Mouse (Mus musculus) retina, postnatal 1 day (tissue): ENCODE results near the gene Rgs2.

Source experiments
- DNase-seq: peaks from one replicate; pipeline ENCODE4 v3.0.0-alpha.2; 2012

Rgs2 gene

DNA sequence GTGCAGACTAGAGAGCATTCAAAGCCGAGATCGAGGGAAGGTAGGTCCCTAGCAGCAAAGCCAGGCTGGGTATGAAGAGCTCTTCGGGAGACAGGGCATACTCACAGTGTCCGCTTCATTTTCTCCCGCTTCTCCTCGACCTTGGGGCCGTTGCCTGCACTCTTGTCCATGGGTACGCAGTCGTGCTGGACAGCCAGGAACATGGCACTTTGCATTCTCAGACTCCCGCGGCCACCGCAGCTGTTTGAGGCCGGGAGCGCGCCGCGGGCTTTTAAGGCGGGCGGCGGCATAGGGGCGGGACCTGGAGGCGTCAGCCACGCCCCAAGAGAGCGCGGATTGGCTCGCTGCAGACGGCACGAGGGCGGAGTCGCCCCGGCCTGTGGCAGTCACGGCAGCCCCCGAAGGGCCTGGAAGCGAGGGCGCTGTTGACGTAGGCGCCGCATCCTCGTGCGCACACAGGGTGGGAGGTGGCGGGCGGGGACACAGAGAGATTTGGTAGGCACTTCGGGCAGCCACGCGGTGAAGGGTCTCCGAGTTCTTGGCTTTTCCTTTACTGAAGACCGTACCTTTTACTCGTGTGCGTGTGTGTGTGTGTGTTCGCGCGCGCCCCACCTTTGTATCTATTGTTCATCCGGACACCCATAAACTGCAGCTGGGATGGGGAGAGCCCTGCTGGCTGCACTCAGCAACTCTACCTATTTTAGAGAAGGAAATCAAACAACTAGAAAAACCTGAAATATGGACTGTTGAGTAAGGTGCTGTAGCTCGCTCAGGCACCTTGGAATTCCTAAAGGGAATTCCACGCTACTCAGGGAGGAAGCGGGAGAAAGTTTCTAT, at the start of gene Rgs2:
Gene Rgs2 (minus strand): TSS at position 258 of the 837 bp plus-strand sequence.
- DNase-seq = peak; percentile 97

DNA sequence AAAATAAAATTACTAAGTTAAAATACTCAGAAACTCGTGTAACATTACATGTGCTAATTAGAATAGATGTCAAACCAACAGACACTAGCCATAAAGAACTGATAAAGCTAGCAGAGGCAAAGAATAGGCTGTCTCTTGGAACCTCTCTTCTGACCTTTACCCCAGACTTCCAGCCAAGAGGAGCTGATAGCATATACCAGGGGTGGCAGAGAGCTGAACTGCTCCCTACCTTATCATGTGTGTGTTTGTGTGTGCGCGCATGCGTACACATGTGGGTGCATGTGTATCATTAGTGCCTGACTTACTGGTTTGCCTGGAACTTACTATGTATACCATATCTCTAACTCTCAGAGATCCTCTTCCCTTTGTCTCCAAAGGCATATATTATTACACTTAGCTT, 49.4 kb upstream of the Rgs2 start:
- no peak for DNase-seq

DNA sequence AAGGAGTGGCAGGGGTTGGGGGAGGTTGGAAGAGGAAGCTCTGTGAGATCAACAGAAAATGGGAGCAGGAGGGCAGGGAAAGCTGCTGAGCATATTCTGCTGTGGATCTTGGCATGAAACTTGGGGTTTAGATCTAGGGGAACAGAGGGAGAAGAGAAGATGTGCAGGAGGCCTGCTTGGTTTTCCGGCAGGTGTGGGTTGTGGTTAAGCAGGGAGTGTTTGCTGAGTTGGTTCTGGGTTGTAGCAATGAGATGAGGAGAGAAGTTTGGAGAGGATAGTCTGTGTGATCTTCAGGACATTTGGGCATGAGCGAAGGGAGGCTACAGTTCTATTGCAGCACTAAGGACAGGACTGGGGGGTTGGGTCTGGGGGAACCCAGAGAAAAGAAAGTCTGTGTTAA, 37.9 kb upstream of the Rgs2 start:
- no peak for DNase-seq

- DNase-seq = no peak
These were observed 29.5 kb upstream of the Rgs2 start for GRCm38 (mm10) chr1:144033498-144033897.

GRCm38 (mm10) chr1:144030499-144030898, 26.5 kb upstream of the Rgs2 start:
- peak; percentile 84 for DNase-seq

GRCm38 (mm10) chr1:144029679-144030078, 25.7 kb upstream of the Rgs2 start:
- DNase-seq = no peak

DNA sequence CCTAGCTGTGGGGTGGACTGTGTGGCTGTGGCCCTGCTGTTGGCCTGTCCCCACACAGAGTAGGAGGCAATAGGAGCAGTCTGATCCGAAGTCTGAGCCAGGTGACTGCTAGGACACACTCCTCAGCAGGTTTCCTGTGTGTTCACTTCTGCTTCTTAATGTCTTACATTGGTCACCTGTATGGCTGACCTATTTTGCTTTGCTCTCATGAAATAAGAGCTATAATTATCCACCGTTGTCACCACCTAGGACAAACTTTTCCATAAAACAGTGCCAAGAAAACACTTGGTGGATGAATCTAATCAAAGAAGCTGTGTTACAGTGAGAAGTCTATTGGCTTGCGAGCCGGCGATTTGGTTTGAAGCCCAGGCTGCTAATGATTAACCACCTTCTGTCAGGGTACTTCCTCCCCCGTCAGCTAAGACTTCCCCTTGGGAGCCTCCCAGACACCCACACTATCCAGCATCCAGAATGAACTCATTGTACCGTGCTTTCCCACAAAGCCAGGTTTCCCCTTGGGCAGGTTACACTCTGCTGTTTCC, 14.5 kb upstream of the Rgs2 start:
- no peak for DNase-seq

GRCm38 (mm10) chr1:144013913-144014312, 10.0 kb upstream of the Rgs2 start:
- no peak for DNase-seq

GRCm38 (mm10) chr1:144007341-144007740, 3.4 kb upstream of the Rgs2 start:
- DNase-seq = no peak

DNA sequence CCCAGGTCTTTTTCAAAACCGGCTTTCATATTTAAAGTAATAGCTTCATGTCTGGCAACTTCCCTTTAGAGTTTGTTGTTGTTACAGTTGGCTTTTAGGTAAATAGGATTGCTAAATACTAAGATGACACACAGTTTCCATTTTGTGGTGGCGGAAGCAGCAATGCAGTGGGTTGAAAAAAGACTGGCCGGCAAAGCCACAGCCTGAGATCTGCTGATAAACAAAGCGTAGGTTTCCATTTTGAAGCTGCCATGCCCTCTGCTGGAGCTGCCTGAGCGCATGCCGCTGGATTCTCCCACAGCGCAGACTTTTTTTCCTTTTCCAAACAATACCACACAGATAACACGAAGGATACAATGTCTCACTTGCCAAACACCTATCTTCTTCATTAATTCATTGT, 2.6 kb upstream of the Rgs2 start:
- DNase-seq = peak; percentile 86

GRCm38 (mm10) chr1:144005648-144006047, 1.7 kb upstream of the Rgs2 start:
- no peak for DNase-seq

GRCm38 (mm10) chr1:144004741-144005140, 780 bp upstream of the Rgs2 start:
- peak; percentile 49 for DNase-seq

DNA sequence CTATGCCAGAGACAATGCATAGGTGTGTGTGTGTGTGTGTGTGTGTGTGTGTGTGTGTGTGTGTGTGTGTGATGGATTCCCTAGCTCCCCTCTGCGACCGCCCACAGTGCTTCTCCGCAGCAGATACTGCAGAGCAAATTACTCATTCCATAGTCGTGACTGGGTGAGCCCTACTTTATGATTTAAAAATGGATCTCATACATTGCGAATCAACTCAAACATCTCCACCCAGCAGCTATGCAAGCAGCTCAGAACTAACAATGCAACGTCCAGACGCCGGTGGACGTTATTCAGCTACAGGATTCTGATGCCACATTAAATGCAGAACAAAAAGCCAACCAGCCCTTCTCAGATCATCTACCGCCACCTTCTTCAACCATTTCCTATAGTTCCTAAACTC, 545 bp downstream of the Rgs2 start:
- DNase-seq = peak; percentile 62

DNA sequence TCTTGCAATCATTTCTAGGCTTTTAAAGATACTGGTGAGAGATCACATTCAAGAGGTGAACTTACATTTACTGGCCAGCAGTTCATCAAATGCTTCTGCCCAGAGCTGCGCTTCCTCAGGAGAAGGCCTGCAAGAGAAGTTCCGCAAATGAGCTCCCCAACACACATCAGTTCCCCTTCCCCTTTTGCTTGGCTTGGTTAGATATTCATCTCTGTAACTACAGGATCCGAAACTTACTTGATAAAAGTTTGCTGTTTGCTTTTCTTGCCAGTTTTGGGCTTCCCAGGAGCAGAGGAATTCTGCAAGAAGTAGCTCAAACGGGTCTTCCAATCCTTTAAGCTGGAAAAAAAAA, 1.3 kb downstream of the Rgs2 start:
- DNase-seq = no peak

GRCm38 (mm10) chr1:144002036-144002714, 1.8 kb downstream of the Rgs2 start:
- no peak for DNase-seq

GRCm38 (mm10) chr1:144000246-144000645, 3.7 kb downstream of the Rgs2 start:
- DNase-seq = no peak

DNA sequence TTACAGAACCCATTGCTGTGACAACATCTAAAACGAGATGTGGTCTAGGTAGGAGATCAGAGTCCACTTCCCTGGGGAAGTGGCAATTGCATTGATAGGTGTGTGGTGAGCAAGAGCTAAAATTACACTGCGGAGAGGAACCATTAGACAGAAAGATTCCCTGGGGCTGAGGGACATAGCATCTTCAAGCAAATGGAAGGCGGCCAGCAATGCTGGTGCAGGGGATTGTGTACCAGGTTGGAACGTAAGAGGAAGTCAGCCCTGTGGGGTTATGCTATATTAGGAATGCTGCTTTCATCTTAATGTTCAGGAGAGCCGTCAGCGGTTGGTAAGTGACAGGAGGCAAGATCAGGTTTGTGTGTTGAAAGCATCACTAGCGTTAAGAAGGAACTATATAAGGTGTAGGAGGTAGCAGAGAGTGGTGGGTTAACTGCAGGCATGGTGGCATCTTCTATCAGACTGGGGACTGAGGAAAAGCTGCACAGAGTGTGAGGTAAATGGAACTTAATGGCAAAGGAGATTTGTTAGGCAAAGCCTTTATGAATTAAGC, 4.5 kb downstream of the Rgs2 start:
- DNase-seq = peak; percentile 19

GRCm38 (mm10) chr1:143993026-143993425, 10.9 kb downstream of the Rgs2 start:
- DNase-seq = no peak

DNA sequence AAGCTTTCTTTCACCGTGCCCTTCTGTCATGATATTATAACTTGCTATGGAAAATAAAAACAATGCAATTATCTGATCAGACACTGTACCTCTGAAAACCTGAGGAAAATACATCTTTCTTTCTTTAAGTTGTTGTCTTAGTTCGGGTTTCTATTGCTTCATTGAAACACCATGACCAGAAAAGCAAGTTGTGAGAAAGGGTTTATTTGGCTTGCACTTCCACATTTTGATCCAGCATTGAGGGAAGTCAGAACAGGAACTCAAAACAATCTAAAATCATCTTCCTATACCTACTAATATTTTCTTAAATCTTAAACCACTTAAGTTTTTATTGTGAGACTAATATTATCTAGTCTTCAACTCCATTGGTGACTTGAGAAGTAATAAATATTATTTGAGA, 11.4 kb downstream of the Rgs2 start:
- DNase-seq = no peak

GRCm38 (mm10) chr1:143990263-143990662, 13.7 kb downstream of the Rgs2 start:
- DNase-seq = peak; percentile 63

DNA sequence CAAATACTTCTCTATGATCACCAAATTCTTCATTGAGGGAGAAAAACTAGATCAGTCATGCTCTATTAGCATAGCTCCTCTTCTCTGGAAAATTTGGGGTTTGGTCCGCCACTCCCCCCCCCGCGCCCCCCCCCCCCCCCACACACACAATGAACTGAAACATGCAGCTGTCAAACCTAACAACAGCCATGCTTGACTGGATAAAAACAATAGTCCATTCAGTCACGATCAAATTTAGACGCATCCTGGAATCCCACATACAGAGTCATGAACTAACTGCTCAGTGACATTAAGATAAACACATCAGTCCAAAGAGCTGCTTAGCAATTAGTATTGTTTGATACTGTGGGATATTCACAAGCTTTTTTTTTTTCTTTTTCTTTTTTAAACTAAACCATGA, 14.2 kb downstream of the Rgs2 start:
- peak; percentile 98 for DNase-seq

DNA sequence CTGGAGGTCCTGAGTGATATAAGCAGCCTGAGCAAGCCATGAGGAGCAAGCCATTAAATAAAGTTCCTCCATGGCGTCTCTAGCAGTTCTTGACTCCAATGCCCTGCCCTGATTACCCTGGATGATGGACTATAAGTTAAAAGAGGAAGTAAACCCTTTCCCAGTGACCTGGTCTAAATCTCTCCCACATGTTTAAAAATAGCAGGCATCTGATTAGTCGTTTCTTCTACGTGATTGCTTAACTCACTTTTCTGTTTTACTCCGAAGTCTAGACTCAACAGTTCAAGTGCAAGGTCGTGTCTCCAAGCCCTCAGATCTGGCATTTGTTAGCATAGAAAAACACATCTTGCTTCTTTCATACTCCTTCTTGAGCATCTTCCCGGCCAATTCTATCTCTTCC, 15.2 kb downstream of the Rgs2 start:
- DNase-seq = no peak

- peak; percentile 32 for DNase-seq
These were observed 18.9 kb downstream of the Rgs2 start for GRCm38 (mm10) chr1:143984988-143985625.
